Mouse (Mus musculus): Measurements from ENCODE around the gene Gm17334. TPM values are rescaled to one million over a fixed set of nuclear protein-coding genes. Genes with fewer than 3 reads are reported as not detected.

The Gm17334 gene
- polyA plus RNA-seq (2014; fragmentation: Nextera tagmentation; extraction: Ambion mirVana): 0.19 TPM in 1 of 2 replicates, not detected in the other

- no peaks in the 10 kb centered on the region for H3K4me1 ChIP-seq (ENCODE audit: control insufficient read depth, insufficient read depth, low read length)
- no peak within 1 kb of the TSS for H3K9ac ChIP-seq (ENCODE audit: low read depth, low read length)
- H3K27me3 ChIP-seq (replicated peaks; ENCODE audit: control insufficient read depth, insufficient read depth, low read length): no peaks in the 10 kb centered on the region
- DNase-seq (ENCODE audit: low spot score) (no peak), ATAC-seq (ENCODE audit: low read depth) (no peak)
- H3K4me2 ChIP-seq (ENCODE audit: low read depth, low read length): no peak within 1 kb of the TSS
- 93% methylated on average over 5 of the region's 5 CpGs for WGBS
- H3K4me3 ChIP-seq (ENCODE audit: low read depth, low read length): no peak within 1 kb of the TSS
- H3K27ac ChIP-seq (replicated peaks; ENCODE audit: low read depth, low read length): no peak within 1 kb of the TSS
- H3K36me3 ChIP-seq (ENCODE audit: control insufficient read depth, insufficient read depth, low read length): peaks cover 28% of the 10 kb centered on the region; the same call in 1 of the 2 replicates
- H3K9me3 ChIP-seq (ENCODE audit: control insufficient read depth, low read length): no peaks in the 10 kb centered on the region
Observed at GRCm38 (mm10) chr11:53773087-53773486, at the start of gene Gm17334. Gm17334 (minus strand) TSS chr11:53773187.

GRCm38 (mm10) chr11:53821945-53822338 lies 49.0 kb upstream of the Gm17334 start:
- Histone ChIP-seq H3K27ac (replicated peaks; ENCODE audit: low read depth, low read length) (no peak overlapping the region), H3K9me3 (ENCODE audit: control insufficient read depth, low read length) (no peaks in the 10 kb centered on the region), H3K9ac (ENCODE audit: low read depth, low read length) (no peak overlapping the region), H3K27me3 (replicated peaks; ENCODE audit: control insufficient read depth, insufficient read depth, low read length) (no peaks in the 10 kb centered on the region), H3K4me3 (ENCODE audit: low read depth, low read length) (no peak overlapping the region), H3K4me1 (ENCODE audit: control insufficient read depth, insufficient read depth, low read length) (no peaks in the 10 kb centered on the region), H3K4me2 (ENCODE audit: low read depth, low read length) (no peak overlapping the region), H3K36me3 (ENCODE audit: control insufficient read depth, insufficient read depth, low read length) (no peaks in the 10 kb centered on the region)
- WGBS: 98% methylated on average over 3 of the region's 3 CpGs
- ATAC-seq (ENCODE audit: low read depth): no peak
- DNase-seq (ENCODE audit: low spot score): no peak

- no peak overlapping the region for H3K4me3 ChIP-seq (ENCODE audit: low read depth, low read length)
- WGBS: 77% methylated on average over 11 of the region's 11 CpGs
Observed at GRCm38 (mm10) chr11:53821230-53821944, 48.4 kb upstream of the Gm17334 start.

GRCm38 (mm10) chr11:53820516-53821170 lies 47.7 kb upstream of the Gm17334 start:
- no peak overlapping the region for H3K4me3 ChIP-seq (ENCODE audit: low read depth, low read length)
- WGBS: 87% methylated on average over 13 of the region's 13 CpGs
- DNase-seq (ENCODE audit: low spot score) (no peak), ATAC-seq (ENCODE audit: low read depth) (no peak)
- H3K36me3 ChIP-seq (ENCODE audit: control insufficient read depth, insufficient read depth, low read length): no peaks in the 10 kb centered on the region
- no peaks in the 10 kb centered on the region for H3K4me1 ChIP-seq (ENCODE audit: control insufficient read depth, insufficient read depth, low read length)
- H3K9me3 ChIP-seq (ENCODE audit: control insufficient read depth, low read length): no peaks in the 10 kb centered on the region
- no peak overlapping the region for H3K4me2 ChIP-seq (ENCODE audit: low read depth, low read length)
- H3K9ac ChIP-seq (ENCODE audit: low read depth, low read length): no peak overlapping the region
- no peaks in the 10 kb centered on the region for H3K27me3 ChIP-seq (replicated peaks; ENCODE audit: control insufficient read depth, insufficient read depth, low read length)
- no peak overlapping the region for H3K27ac ChIP-seq (replicated peaks; ENCODE audit: low read depth, low read length)

More at GRCm38 (mm10) chr11:53821230-53821944, 48.4 kb upstream of the Gm17334 start:
- H3K36me3 ChIP-seq (ENCODE audit: control insufficient read depth, insufficient read depth, low read length): no peaks in the 10 kb centered on the region
- H3K27ac ChIP-seq (replicated peaks; ENCODE audit: low read depth, low read length): no peak overlapping the region
- H3K9ac ChIP-seq (ENCODE audit: low read depth, low read length): no peak overlapping the region
- H3K4me2 ChIP-seq (ENCODE audit: low read depth, low read length): no peak overlapping the region
- H3K4me1 ChIP-seq (ENCODE audit: control insufficient read depth, insufficient read depth, low read length): no peaks in the 10 kb centered on the region
- no peaks in the 10 kb centered on the region for H3K9me3 ChIP-seq (ENCODE audit: control insufficient read depth, low read length)
- ATAC-seq (ENCODE audit: low read depth) (no peak), DNase-seq (ENCODE audit: low spot score) (no peak)
- H3K27me3 ChIP-seq (replicated peaks; ENCODE audit: control insufficient read depth, insufficient read depth, low read length): no peaks in the 10 kb centered on the region

GRCm38 (mm10) chr11:53819511-53819910 lies 46.5 kb upstream of the Gm17334 start:
- ATAC-seq (ENCODE audit: low read depth) (no peak), DNase-seq (ENCODE audit: low spot score) (no peak)
- 91% methylated on average over 6 of the region's 6 CpGs for WGBS
- Histone ChIP-seq H3K4me3 (ENCODE audit: low read depth, low read length) (no peak overlapping the region), H3K4me2 (ENCODE audit: low read depth, low read length) (no peak overlapping the region), H3K27me3 (replicated peaks; ENCODE audit: control insufficient read depth, insufficient read depth, low read length) (no peaks in the 10 kb centered on the region), H3K27ac (replicated peaks; ENCODE audit: low read depth, low read length) (no peak overlapping the region), H3K9me3 (ENCODE audit: control insufficient read depth, low read length) (no peaks in the 10 kb centered on the region), H3K4me1 (ENCODE audit: control insufficient read depth, insufficient read depth, low read length) (no peaks in the 10 kb centered on the region), H3K36me3 (ENCODE audit: control insufficient read depth, insufficient read depth, low read length) (no peaks in the 10 kb centered on the region), H3K9ac (ENCODE audit: low read depth, low read length) (no peak overlapping the region)

GRCm38 (mm10) chr11:53818794-53819193 lies 45.8 kb upstream of the Gm17334 start:
- Histone ChIP-seq H3K27me3 (replicated peaks; ENCODE audit: control insufficient read depth, insufficient read depth, low read length) (no peaks in the 10 kb centered on the region), H3K36me3 (ENCODE audit: control insufficient read depth, insufficient read depth, low read length) (no peaks in the 10 kb centered on the region), H3K4me2 (ENCODE audit: low read depth, low read length) (no peak overlapping the region), H3K4me3 (ENCODE audit: low read depth, low read length) (no peak overlapping the region), H3K9me3 (ENCODE audit: control insufficient read depth, low read length) (no peaks in the 10 kb centered on the region), H3K4me1 (ENCODE audit: control insufficient read depth, insufficient read depth, low read length) (no peaks in the 10 kb centered on the region), H3K27ac (replicated peaks; ENCODE audit: low read depth, low read length) (no peak overlapping the region), H3K9ac (ENCODE audit: low read depth, low read length) (no peak overlapping the region)
- DNase-seq (ENCODE audit: low spot score) (no peak), ATAC-seq (ENCODE audit: low read depth) (no peak)
- WGBS: 58% methylated on average over 6 of the region's 6 CpGs

GRCm38 (mm10) chr11:53816841-53817375 lies 43.9 kb upstream of the Gm17334 start:
- Histone ChIP-seq H3K9ac (ENCODE audit: low read depth, low read length) (no peak overlapping the region), H3K4me1 (ENCODE audit: control insufficient read depth, insufficient read depth, low read length) (no peaks in the 10 kb centered on the region), H3K27ac (replicated peaks; ENCODE audit: low read depth, low read length) (no peak overlapping the region), H3K9me3 (ENCODE audit: control insufficient read depth, low read length) (no peaks in the 10 kb centered on the region), H3K4me2 (ENCODE audit: low read depth, low read length) (no peak overlapping the region), H3K4me3 (ENCODE audit: low read depth, low read length) (no peak overlapping the region), H3K36me3 (ENCODE audit: control insufficient read depth, insufficient read depth, low read length) (no peaks in the 10 kb centered on the region), H3K27me3 (replicated peaks; ENCODE audit: control insufficient read depth, insufficient read depth, low read length) (no peaks in the 10 kb centered on the region)
- 87% methylated on average over 5 of the region's 5 CpGs for WGBS
- ATAC-seq (ENCODE audit: low read depth) (no peak), DNase-seq (ENCODE audit: low spot score) (no peak)

- H3K36me3 ChIP-seq (ENCODE audit: control insufficient read depth, insufficient read depth, low read length): no peaks in the 10 kb centered on the region
- H3K4me1 ChIP-seq (ENCODE audit: control insufficient read depth, insufficient read depth, low read length): no peaks in the 10 kb centered on the region; the same call in 1 of the 2 replicates
- H3K27ac ChIP-seq (replicated peaks; ENCODE audit: low read depth, low read length): no peak overlapping the region
- ATAC-seq (ENCODE audit: low read depth) (no peak), DNase-seq (ENCODE audit: low spot score) (no peak)
- H3K4me3 ChIP-seq (ENCODE audit: low read depth, low read length): no peak overlapping the region
- H3K9me3 ChIP-seq (ENCODE audit: control insufficient read depth, low read length): no peaks in the 10 kb centered on the region
- H3K4me2 ChIP-seq (ENCODE audit: low read depth, low read length): no peak overlapping the region
- no peak overlapping the region for H3K9ac ChIP-seq (ENCODE audit: low read depth, low read length)
- H3K27me3 ChIP-seq (replicated peaks; ENCODE audit: control insufficient read depth, insufficient read depth, low read length): no peaks in the 10 kb centered on the region
- WGBS: 53% methylated on average over 3 of the region's 3 CpGs
Observed at GRCm38 (mm10) chr11:53814810-53815209, 41.8 kb upstream of the Gm17334 start.
